Mouse (Mus musculus) intestine, embryonic 14.5 days (tissue): ENCODE measurements at regions not wholly inside any gene's neighbourhood (a gene's known extent, or its start where the extent isn't known, plus 50 kb on each side); places are given as distances from the start of the nearest gene placed in this dataset.
A peak's percentile ranks its signal among the peaks of the same experiment; 100 is the strongest.
"Not testable (repeated sequence)": the region's sequence is repeated elsewhere in the genome, so short reads cannot be mapped to it uniquely, and the experiment has no call there.

Experiments
- ATAC-seq: fragments of 200-750 bp; cut with Nextera tagmentation; replicated peaks from 2 replicates; pipeline ENCODE4 v1.8.0; 2017; ENCODE audit warnings: low read depth, moderate number of reproducible peaks, moderate TSS enrichment, moderate library complexity; ENCODE audit not compliant: low FRiP score, low TSS enrichment
- DNase-seq: peaks from one replicate; pipeline ENCODE4 v3.0.0-alpha.2; 2018; ENCODE audit warnings: low spot score
- H3K27ac ChIP-seq: fragments of 300-500 bp; sonication (generic); 2 replicates; pipeline ENCODE4 v1.5.1; 2014; ENCODE audit warnings: low read depth, mild to moderate bottlenecking, control low read depth
- H3K27me3 ChIP-seq: fragments of 300-500 bp; sonication (generic); replicated peaks from 2 replicates; pipeline ENCODE4 v1.6.1; 2014; ENCODE audit warnings: low read length, control low read depth; ENCODE audit not compliant: control insufficient read depth, insufficient read depth
- H3K36me3 ChIP-seq: fragments of 300-500 bp; sonication (generic); 2 replicates; pipeline ENCODE4 v1.6.1; 2014; ENCODE audit warnings: low read length, control low read depth; ENCODE audit not compliant: control insufficient read depth, insufficient read depth
- H3K4me1 ChIP-seq: fragments of 300-500 bp; sonication (generic); replicated peaks from 2 replicates; pipeline ENCODE4 v1.6.1; 2014; ENCODE audit warnings: low read length, control low read depth, mixed read lengths; ENCODE audit not compliant: control insufficient read depth, insufficient read depth
- H3K4me2 ChIP-seq: fragments of 300-500 bp; sonication (generic); 2 replicates; pipeline ENCODE4 v1.6.1; 2014; ENCODE audit warnings: low read length
- H3K4me3 ChIP-seq: fragments of 300-500 bp; sonication (generic); 2 replicates; pipeline ENCODE4 v1.5.1; 2014; ENCODE audit warnings: low read depth, low read length, control low read depth, mixed read lengths
- H3K9ac ChIP-seq: fragments of 300-500 bp; sonication (generic); 2 replicates; pipeline ENCODE4 v1.6.1; 2014; ENCODE audit warnings: mild to moderate bottlenecking, low read length
- H3K9me3 ChIP-seq: fragments of 300-500 bp; sonication (generic); 2 replicates; pipeline ENCODE4 v1.6.1; 2016; ENCODE audit warnings: low read length, control low read depth; ENCODE audit not compliant: control insufficient read depth
- WGBS: fragments of 180-500 bp; shearing (Covaris S2); extraction: QIAGEN DNeasy Blood & Tissue Kit; methylation state at CpG from one replicate; pipeline ENCODE4 v1.1.7; 2014; 5-methylcytosine and 5-hydroxymethylcytosine counted together

- not testable (repeated sequence) for H3K9me3 ChIP-seq, H3K4me3 ChIP-seq, H3K36me3 ChIP-seq, DNase-seq, H3K4me1 ChIP-seq, ATAC-seq, H3K27me3 ChIP-seq, H3K4me2 ChIP-seq, H3K9ac ChIP-seq, H3K27ac ChIP-seq
- WGBS, result no CpG with 5 or more reads among the region's 6 CpGs
Observed at GRCm38 (mm10) chr12:82056782-82057611, 112.1 kb upstream of the Sipa1l1 start.

- DNase-seq, result no peak
- Histone ChIP-seq H3K27ac (no peak overlapping the region), H3K4me1 (no peaks in the 10 kb centered on the region), H3K4me3 (no peak overlapping the region), H3K4me2 (no peak overlapping the region), H3K9me3 (0 out of 2 replicates have a peak, but pooled peaks cover 2% of the 10 kb centered on the region), H3K9ac (no peak overlapping the region), H3K27me3 (no peaks in the 10 kb centered on the region), H3K36me3 (no peaks in the 10 kb centered on the region)
- ATAC-seq, result no peak
- WGBS, result 88% methylated on average over 4 of the region's 4 CpGs
Observed at GRCm38 (mm10) chr12:82064986-82065385, 104.1 kb upstream of the Sipa1l1 start.

DNA sequence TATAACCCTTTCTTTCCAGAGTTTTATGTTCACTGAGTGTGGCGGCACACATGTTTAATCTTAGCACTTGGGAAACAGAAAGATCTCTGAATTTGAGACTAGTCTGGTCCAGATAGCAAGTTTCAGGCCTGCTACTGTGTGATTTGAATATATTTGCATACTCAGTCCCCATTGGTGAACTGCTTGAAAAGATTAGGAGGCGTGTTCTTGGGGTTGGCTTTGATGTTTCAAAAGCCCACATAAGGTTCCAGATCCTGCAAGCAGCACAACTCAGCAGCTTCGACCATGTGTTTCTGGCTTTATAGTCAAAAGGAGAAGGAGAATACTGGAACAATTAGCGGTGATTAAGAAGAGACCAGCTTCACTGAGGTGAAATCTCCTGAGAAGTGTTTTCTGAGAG is 102.3 kb upstream of the Sipa1l1 start:
- Histone ChIP-seq H3K9me3 (0 out of 2 replicates have a peak, but pooled peaks cover 2% of the 10 kb centered on the region), H3K4me3 (no peak overlapping the region), H3K36me3 (no peaks in the 10 kb centered on the region), H3K9ac (no peak overlapping the region), H3K4me1 (no peaks in the 10 kb centered on the region), H3K27me3 (no peaks in the 10 kb centered on the region), H3K27ac (no peak overlapping the region), H3K4me2 (no peak overlapping the region)
- no peak for ATAC-seq
- WGBS, result 38% methylated on average over 4 of the region's 4 CpGs
- no peak for DNase-seq

GRCm38 (mm10) chr12:82069621-82070020 is 99.5 kb upstream of the Sipa1l1 start:
- Histone ChIP-seq H3K4me1 (no peaks in the 10 kb centered on the region), H3K27me3 (no peaks in the 10 kb centered on the region), H3K9me3 (0 out of 2 replicates have a peak, but pooled peaks cover 2% of the 10 kb centered on the region), H3K9ac (no peak overlapping the region), H3K36me3 (no peaks in the 10 kb centered on the region), H3K27ac (no peak overlapping the region), H3K4me2 (no peak overlapping the region), H3K4me3 (no peak overlapping the region)
- DNase-seq (no peak), ATAC-seq (no peak)
- 84% methylated on average over 9 of the region's 9 CpGs for WGBS

GRCm38 (mm10) chr12:82072810-82073465 is 96.2 kb upstream of the Sipa1l1 start:
- H3K4me1 ChIP-seq, result peaks cover 3% of the 10 kb centered on the region; the same call in 1 of the 2 replicates
- WGBS, result 67% methylated on average over 13 of the region's 13 CpGs
- H3K4me3 ChIP-seq, result no peak overlapping the region
- DNase-seq (no peak), ATAC-seq (no peak)
- H3K27me3 ChIP-seq, result no peaks in the 10 kb centered on the region
- H3K27ac ChIP-seq, result no peak overlapping the region
- H3K9me3 ChIP-seq, result 0 out of 2 replicates have a peak, but pooled peaks cover 2% of the 10 kb centered on the region
- no peaks in the 10 kb centered on the region for H3K36me3 ChIP-seq
- no peak overlapping the region for H3K9ac ChIP-seq
- no peak overlapping the region for H3K4me2 ChIP-seq

DNA sequence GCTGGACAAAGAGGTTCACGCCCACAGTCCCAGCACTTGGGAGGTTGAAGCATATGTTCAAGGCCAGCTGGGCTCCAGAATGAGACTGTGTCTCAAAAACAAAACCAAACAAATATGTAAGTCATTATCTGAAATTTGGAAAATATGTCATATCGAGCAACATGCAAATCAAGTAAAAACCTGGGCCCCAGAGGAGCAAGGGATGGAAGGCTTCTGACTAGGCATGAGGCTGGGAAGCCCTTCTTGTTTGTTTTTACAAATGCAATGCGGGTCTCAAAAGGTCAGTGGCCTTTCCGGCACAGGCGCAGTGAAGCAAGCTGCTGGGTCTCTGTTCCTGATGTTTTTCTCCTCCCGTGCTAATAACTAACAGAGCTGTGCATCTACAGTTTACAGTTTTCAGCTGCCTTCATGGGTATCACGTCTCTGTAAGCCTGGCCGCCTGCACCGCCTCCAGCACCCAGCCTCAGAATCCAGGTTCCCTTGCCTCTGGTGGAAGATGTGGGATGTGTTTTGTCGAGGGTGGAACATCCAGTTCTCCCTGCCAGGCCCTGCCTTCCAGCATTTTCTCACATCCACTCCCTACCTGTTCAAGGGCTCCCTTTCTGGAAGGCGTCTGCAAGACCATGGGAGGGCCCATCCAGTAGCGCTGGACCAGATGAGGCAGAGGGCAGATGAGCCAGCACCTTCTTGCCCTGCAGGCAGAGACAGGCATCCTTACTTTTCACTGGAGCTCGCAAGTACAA is 93.5 kb upstream of the Sipa1l1 start:
- no peaks in the 10 kb centered on the region for H3K9me3 ChIP-seq
- no peak overlapping the region for H3K4me2 ChIP-seq
- no peak overlapping the region for H3K4me3 ChIP-seq
- 40% methylated on average over 13 of the region's 13 CpGs for WGBS
- DNase-seq (no peak), ATAC-seq (no peak)
- H3K27ac ChIP-seq, result peak overlapping the region; percentile 62
- H3K36me3 ChIP-seq, result no peaks in the 10 kb centered on the region
- no peak overlapping the region for H3K9ac ChIP-seq
- H3K27me3 ChIP-seq, result no peaks in the 10 kb centered on the region
- H3K4me1 ChIP-seq, result peaks cover 3% of the 10 kb centered on the region; the same call in 1 of the 2 replicates

GRCm38 (mm10) chr12:82076766-82077165 is 92.4 kb upstream of the Sipa1l1 start:
- ATAC-seq (peak; percentile 19; the same call in 1 of the 2 replicates), DNase-seq (no peak)
- Histone ChIP-seq H3K36me3 (no peaks in the 10 kb centered on the region), H3K27me3 (no peaks in the 10 kb centered on the region), H3K9ac (no peak overlapping the region), H3K27ac (peak overlapping the region; percentile 51; the same call in 1 of the 2 replicates), H3K4me2 (no peak overlapping the region), H3K4me3 (no peak overlapping the region), H3K9me3 (no peaks in the 10 kb centered on the region), H3K4me1 (peaks cover 3% of the 10 kb centered on the region; the same call in 1 of the 2 replicates)
- 65% methylated on average over 8 of the region's 8 CpGs for WGBS

GRCm38 (mm10) chr12:82077945-82078344 is 91.2 kb upstream of the Sipa1l1 start:
- H3K27me3 ChIP-seq, result no peaks in the 10 kb centered on the region
- WGBS, result 82% methylated on average over 5 of the region's 5 CpGs
- no peaks in the 10 kb centered on the region for H3K36me3 ChIP-seq
- H3K27ac ChIP-seq, result no peak overlapping the region
- no peaks in the 10 kb centered on the region for H3K9me3 ChIP-seq
- DNase-seq, result no peak
- H3K4me1 ChIP-seq, result peaks cover 3% of the 10 kb centered on the region; the same call in 1 of the 2 replicates
- no peak overlapping the region for H3K9ac ChIP-seq
- no peak overlapping the region for H3K4me2 ChIP-seq
- no peak for ATAC-seq
- no peak overlapping the region for H3K4me3 ChIP-seq
